Mouse (Mus musculus) embryo, embryonic 11 days (tissue): Measurements from ENCODE around the gene Gfpt2.

ENCODE experiments used
- DNase-seq: peaks from one replicate; pipeline ENCODE4 v3.0.0-alpha.2; 2015

Gfpt2 gene

GRCm38 (mm10) chr11:49841886-49842285 is 47.9 kb downstream of the Gfpt2 start:
- DNase-seq = no peak

GRCm38 (mm10) chr11:49842718-49843117 is 48.7 kb downstream of the Gfpt2 start:
- DNase-seq = no peak

- DNase-seq = no peak
Measured at GRCm38 (mm10) chr11:49844311-49844710, 50.3 kb downstream of the Gfpt2 start.

- DNase-seq = peak; percentile 62
Measured at GRCm38 (mm10) chr11:49844969-49845368, 51.0 kb downstream of the Gfpt2 start.

GRCm38 (mm10) chr11:49845958-49846357 is 52.0 kb downstream of the Gfpt2 start:
- DNase-seq = no peak

GRCm38 (mm10) chr11:49846401-49847070 is 52.6 kb downstream of the Gfpt2 start, which contains the start of gene Mapk9:
TSS of gene Mapk9 (plus strand) at chr11:49846751.
- peak; percentile 97 for DNase-seq

GRCm38 (mm10) chr11:49847071-49847810 is 53.3 kb downstream of the Gfpt2 start:
- peak; percentile 54 for DNase-seq

- DNase-seq = no peak
Measured at GRCm38 (mm10) chr11:49847811-49848078, 53.8 kb downstream of the Gfpt2 start.

GRCm38 (mm10) chr11:49848080-49848815 is 54.3 kb downstream of the Gfpt2 start:
- no peak for DNase-seq

GRCm38 (mm10) chr11:49850331-49850730 is 56.4 kb downstream of the Gfpt2 start:
- DNase-seq = no peak

GRCm38 (mm10) chr11:49855144-49855543 is 61.2 kb downstream of the Gfpt2 start:
- no peak for DNase-seq

- no peak for DNase-seq
Measured at GRCm38 (mm10) chr11:49861139-49861538, 67.2 kb downstream of the Gfpt2 start.

GRCm38 (mm10) chr11:49863926-49864325 is 69.9 kb downstream of the Gfpt2 start:
- no peak for DNase-seq

- no peak for DNase-seq
Measured at GRCm38 (mm10) chr11:49867320-49867719, 73.3 kb downstream of the Gfpt2 start.

- DNase-seq = peak; percentile 70
Measured at GRCm38 (mm10) chr11:49869762-49870161, 75.8 kb downstream of the Gfpt2 start.

GRCm38 (mm10) chr11:49871914-49872313 is 77.9 kb downstream of the Gfpt2 start:
- peak; percentile 69 for DNase-seq

- DNase-seq = no peak
Measured at GRCm38 (mm10) chr11:49872779-49873178, 78.8 kb downstream of the Gfpt2 start.

- peak; percentile 10 for DNase-seq
Measured at GRCm38 (mm10) chr11:49876948-49877817, 83.2 kb downstream of the Gfpt2 start.

GRCm38 (mm10) chr11:49879950-49880642 is 86.1 kb downstream of the Gfpt2 start:
- no peak for DNase-seq

GRCm38 (mm10) chr11:49883394-49883793 is 89.4 kb downstream of the Gfpt2 start:
- no peak for DNase-seq
